ENCODE assay signal across 29 mouse cellular contexts in genomic region chr9:44047571-44048490, GRCm38 (mm10). TPM values are rescaled to one million over a fixed set of nuclear protein-coding genes. Genes with fewer than 3 reads are reported as not detected.
DNase-seq lines count a peak whose midpoint lies in the region; ATAC-seq and TF ChIP-seq lines count a peak whose summit lies in the region.
"Had no signal": no experiment of that assay in that cellular context is flagged by ENCODE, and none has a peak within 500 bp of the region (broad histone marks: within the 10 kb centered on the region; RNA-seq: fewer than 3 reads in every experiment).

No protein-coding gene starts in this region.

- peak; percentile 89 for DNase-seq in cerebellum, adult 9-10 months
- DNase-seq in cerebellum, adult 2 months = no peak
- peak; percentile 100 for DNase-seq in layer of hippocampus, adult 11-12 months (ENCODE audit: low spot score)
- no peak for DNase-seq in layer of hippocampus, postnatal 25 days (ENCODE audit: extremely low spot score in 1 of 2, low spot score in 1 of 2)
- peak; percentile 94 to 97 for DNase-seq in left cerebral cortex, adult 9 months (ENCODE audit: low spot score in 2 of 2)
- no peak for DNase-seq in left cerebral cortex, adult 8-10 months (ENCODE audit: low spot score in 2 of 2)
- DNase-seq in induced T-regulatory cell, adult 2 months (ENCODE audit: low read depth) = peak; percentile 29
- DNase-seq: gastrocnemius, postnatal 14 days; heart, adult 2 months; heart, postnatal 36 days; kidney, adult 8-10 months; kidney, postnatal 14 days; liver, embryonic 13.5 days; lung, adult 2 months; lung, postnatal 14 days; right cerebral cortex, postnatal 14 days had no signal

- WGBS in cerebellum, adult 2 months = 89% methylated on average over 14 of the region's 14 CpGs
- WGBS in midbrain, embryonic 15.5 days = 81% methylated on average over 14 of the region's 14 CpGs

- TF ChIP-seq POLR2A in cerebellum, adult 2 months (IDR thresholded peaks at IDR 0.05; ENCODE audit: borderline replicate concordance, insufficient read depth, low read length) = no peak

- no peak overlapping the region for H3K9ac ChIP-seq in midbrain, embryonic 15.5 days
- H3K9ac ChIP-seq: embryonic facial prominence, embryonic 15.5 days; forebrain, embryonic 15.5 days; hindbrain, embryonic 13.5 days; limb, embryonic 13.5 days; liver, embryonic 13.5 days; midbrain, embryonic 12.5 days had no signal

- no peaks in the 10 kb centered on the region for H3K27me3 ChIP-seq in cerebellum, adult 2 months (ENCODE audit: control insufficient read depth, insufficient read depth, low read length)
- H3K27me3 ChIP-seq in midbrain, embryonic 15.5 days (replicated peaks) = peaks cover 25% of the 10 kb centered on the region

- no peak overlapping the region for H3K4me2 ChIP-seq in midbrain, embryonic 15.5 days
- H3K4me2 ChIP-seq: embryonic facial prominence, embryonic 15.5 days; forebrain, embryonic 15.5 days; hindbrain, embryonic 13.5 days; limb, embryonic 13.5 days; liver, embryonic 13.5 days; midbrain, embryonic 12.5 days had no signal

- H3K9me3 ChIP-seq in midbrain, embryonic 15.5 days = no peaks in the 10 kb centered on the region
- H3K9me3 ChIP-seq: embryonic facial prominence, embryonic 15.5 days; forebrain, embryonic 15.5 days; hindbrain, embryonic 13.5 days; limb, embryonic 13.5 days; liver, embryonic 13.5 days; midbrain, embryonic 12.5 days had no signal

- H3K27ac ChIP-seq in cerebellum, adult 2 months (ENCODE audit: insufficient read depth, low read length) = no peak overlapping the region
- H3K27ac ChIP-seq in midbrain, embryonic 15.5 days = no peak overlapping the region
- H3K27ac ChIP-seq: forebrain, embryonic 15.5 days; heart, adult 2 months; hindbrain, embryonic 13.5 days; limb, embryonic 13.5 days; liver, embryonic 13.5 days; midbrain, embryonic 12.5 days; stomach, postnatal 0 days had no signal

- ATAC-seq in midbrain, embryonic 15.5 days (replicated peaks) = no peak
- ATAC-seq: forebrain, embryonic 15.5 days had no signal

- H3K4me1 ChIP-seq in cerebellum, adult 2 months (ENCODE audit: control insufficient read depth, insufficient read depth, low read length) = no peaks in the 10 kb centered on the region
- peaks cover 17% of the 10 kb centered on the region for H3K4me1 ChIP-seq in midbrain, embryonic 15.5 days
- H3K4me1 ChIP-seq: liver, embryonic 13.5 days had no signal

- no peak for TF ChIP-seq CTCF in cerebellum, adult 2 months (IDR thresholded peaks at IDR 0.05; ENCODE audit: borderline replicate concordance, insufficient read depth, low read depth, low read length)

- no peaks in the 10 kb centered on the region for H3K36me3 ChIP-seq in midbrain, embryonic 15.5 days (replicated peaks)
- H3K36me3 ChIP-seq: embryonic facial prominence, embryonic 15.5 days; forebrain, embryonic 15.5 days; hindbrain, embryonic 13.5 days; limb, embryonic 13.5 days; liver, embryonic 13.5 days; midbrain, embryonic 12.5 days had no signal

- H3K4me3 ChIP-seq in cerebellum, adult 2 months (replicated peaks; ENCODE audit: insufficient read depth, low read depth, low read length) = no peak overlapping the region
- no peak overlapping the region for H3K4me3 ChIP-seq in midbrain, embryonic 15.5 days
- H3K4me3 ChIP-seq: embryonic facial prominence, embryonic 15.5 days; forebrain, embryonic 15.5 days; heart, adult 2 months; hindbrain, embryonic 13.5 days; limb, embryonic 13.5 days; liver, embryonic 13.5 days; midbrain, embryonic 12.5 days had no signal

RNA-seq across cellular contexts. Expression of gene Thy1, which starts 4.6 kb away (rescaled TPM):
- polyA plus RNA-seq in cerebellum, adult 2 months (2012; rRNA removed) = 860 and 925 TPM in 2 replicates
- total RNA-seq in layer of hippocampus, postnatal 25 days (2021) = 100 to 1,000 TPM; 833 to 928 TPM
- total RNA-seq in left cerebral cortex, adult 8-10 months (2022) = 1,000 to 10,000 TPM in 2 of 4 experiments, 100 to 1,000 TPM in 2; 845 to 4,044 (median 2,168) TPM
- 1.0 and 1.6 TPM in 2 replicates for polyA plus RNA-seq in midbrain, embryonic 15.5 days (2015; fragmentation: Nextera tagmentation; extraction: Ambion mirVana)
- polyA plus RNA-seq: midbrain, embryonic 12.5 days; neural tube, embryonic 11.5 days had no signal

RNA-seq across cellular contexts. Expression of gene Usp2, which starts 19.0 kb away (rescaled TPM):
- 43.5 and 47.1 TPM in 2 replicates for polyA plus RNA-seq in cerebellum, adult 2 months (2012; rRNA removed)
- total RNA-seq in layer of hippocampus, postnatal 25 days (2021) = 10 to 100 TPM; 59.4 to 81.4 TPM
- 100 to 1,000 TPM; 118 to 172 (median 123) TPM for total RNA-seq in left cerebral cortex, adult 8-10 months (2022)
- 5.9 and 9.6 TPM in 2 replicates for polyA plus RNA-seq in midbrain, embryonic 15.5 days (2015; fragmentation: Nextera tagmentation; extraction: Ambion mirVana)

RNA-seq across cellular contexts. Expression of gene Mfrp, which starts 53.7 kb away (rescaled TPM):
- 2.7 and 7.3 TPM in 2 replicates for polyA plus RNA-seq in cerebellum, adult 2 months (2012; rRNA removed)
- total RNA-seq in layer of hippocampus, postnatal 25 days (2021) = under 1 TPM; 0.31 to 0.49 TPM
- total RNA-seq in left cerebral cortex, adult 8-10 months (2022) = 1 to 10 TPM in 2 of 4 experiments, under 1 TPM in 2; 0.30 to 3.6 (median 0.95) TPM
- polyA plus RNA-seq in midbrain, embryonic 15.5 days (2015; fragmentation: Nextera tagmentation; extraction: Ambion mirVana) = 0.08 and 0.13 TPM in 2 replicates
- total RNA-seq: common myeloid progenitor, adult 5-6 weeks; heart, postnatal 36 days; megakaryocyte, adult 5-6 weeks had no signal
- polyA plus RNA-seq: CD4-positive, CD25-positive, alpha-beta regulatory T cell, adult 4 months; heart, embryonic 14.5 days; inflammation-experienced regulatory T-cells, adult 6 months; liver, embryonic 13.5 days; midbrain, embryonic 12.5 days; stomach, postnatal 0 days had no signal

RNA-seq across cellular contexts. Expression of gene C1qtnf5, which starts 59.2 kb away (rescaled TPM):
- polyA plus RNA-seq in cerebellum, adult 2 months (2012; rRNA removed) = 26.0 and 29.1 TPM in 2 replicates
- total RNA-seq in layer of hippocampus, postnatal 25 days (2021) = 10 to 100 TPM; 13.6 to 16.8 TPM
- total RNA-seq in left cerebral cortex, adult 8-10 months (2022) = 10 to 100 TPM; 24.1 to 32.7 (median 26.3) TPM
- 2.9 and 4.1 TPM in 2 replicates for polyA plus RNA-seq in midbrain, embryonic 15.5 days (2015; fragmentation: Nextera tagmentation; extraction: Ambion mirVana)
- total RNA-seq: common myeloid progenitor, adult 5-6 weeks had no signal
- polyA plus RNA-seq: CD4-positive, CD25-positive, alpha-beta regulatory T cell, adult 4 months; inflammation-experienced regulatory T-cells, adult 6 months had no signal

Comparison
In these comparisons a context has a peak if more than half of its experiments do, and no peak if none do; other contexts are left out.
1. DNase-seq: peak in cerebellum, adult 9-10 months (single experiment), layer of hippocampus, adult 11-12 months (single experiment), left cerebral cortex, adult 9 months (2 of 2) and induced T-regulatory cell, adult 2 months (single experiment); none in cerebellum, adult 2 months (0 of 2), layer of hippocampus, postnatal 25 days (0 of 2) and left cerebral cortex, adult 8-10 months (0 of 2).